Mouse (Mus musculus) gastrocnemius, postnatal 25 days (tissue): ENCODE results near the gene Fbxo34. TPM values are rescaled to one million over a fixed set of nuclear protein-coding genes. Genes with fewer than 3 reads are reported as not detected.
"Not testable (repeated sequence)": the region's sequence is repeated elsewhere in the genome, so short reads cannot be mapped to it uniquely, and the experiment has no call there.

Source experiments
- DNase-seq: peaks from one replicate; pipeline ENCODE4 v3.0.0; 2022
- total RNA-seq, 2 experiments: library from RNA; stranded (reverse); gene quantifications; 1 replicate in 1 of 2; 2 replicates in 1 of 2; pipeline ENCODE4 v1.2.3; 2021

The Fbxo34 gene
- total RNA-seq, 2 experiments from 2014 or later: 10.0 to 11.1 TPM

DNA sequence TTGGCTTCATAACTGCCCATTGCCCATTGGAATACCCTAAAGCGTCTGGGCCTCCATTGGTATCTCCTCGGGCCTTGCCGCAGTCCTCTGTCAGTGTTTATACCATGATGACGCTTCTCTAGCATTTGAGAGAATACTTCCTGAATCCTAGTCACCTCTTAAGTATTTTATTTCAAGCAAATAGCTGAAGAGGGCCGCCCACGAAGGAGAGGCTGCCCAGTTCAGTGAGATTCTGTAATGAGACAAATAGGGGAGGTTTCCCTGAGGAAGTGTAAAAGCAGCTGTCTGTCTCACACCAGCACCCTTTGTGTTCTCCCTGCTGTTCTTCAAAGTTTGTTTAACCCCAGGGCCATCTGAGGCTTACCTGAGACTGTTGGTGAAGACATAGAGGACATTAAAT is 66.5 kb downstream of the Fbxo34 start:
- no peak for DNase-seq

DNA sequence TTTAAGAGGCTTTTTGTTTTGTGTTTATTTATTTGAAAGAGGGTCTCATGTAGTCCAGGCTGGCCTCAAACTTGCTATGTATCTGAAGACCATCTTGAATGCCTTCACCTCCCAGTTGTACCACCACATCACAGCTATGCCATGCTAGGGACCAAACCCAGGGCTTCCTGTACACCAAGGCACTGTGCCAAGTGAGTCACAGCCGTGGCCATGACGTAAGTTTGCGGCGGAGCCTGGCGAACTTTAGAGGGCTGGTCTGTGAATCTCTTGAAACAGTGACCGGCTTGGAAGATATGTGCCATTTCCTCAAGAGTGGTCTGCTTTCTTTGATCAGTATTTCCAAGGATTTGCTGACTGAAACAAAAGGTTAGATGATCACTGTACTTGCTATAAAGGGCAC is 68.4 kb downstream of the Fbxo34 start:
- DNase-seq: no peak

DNA sequence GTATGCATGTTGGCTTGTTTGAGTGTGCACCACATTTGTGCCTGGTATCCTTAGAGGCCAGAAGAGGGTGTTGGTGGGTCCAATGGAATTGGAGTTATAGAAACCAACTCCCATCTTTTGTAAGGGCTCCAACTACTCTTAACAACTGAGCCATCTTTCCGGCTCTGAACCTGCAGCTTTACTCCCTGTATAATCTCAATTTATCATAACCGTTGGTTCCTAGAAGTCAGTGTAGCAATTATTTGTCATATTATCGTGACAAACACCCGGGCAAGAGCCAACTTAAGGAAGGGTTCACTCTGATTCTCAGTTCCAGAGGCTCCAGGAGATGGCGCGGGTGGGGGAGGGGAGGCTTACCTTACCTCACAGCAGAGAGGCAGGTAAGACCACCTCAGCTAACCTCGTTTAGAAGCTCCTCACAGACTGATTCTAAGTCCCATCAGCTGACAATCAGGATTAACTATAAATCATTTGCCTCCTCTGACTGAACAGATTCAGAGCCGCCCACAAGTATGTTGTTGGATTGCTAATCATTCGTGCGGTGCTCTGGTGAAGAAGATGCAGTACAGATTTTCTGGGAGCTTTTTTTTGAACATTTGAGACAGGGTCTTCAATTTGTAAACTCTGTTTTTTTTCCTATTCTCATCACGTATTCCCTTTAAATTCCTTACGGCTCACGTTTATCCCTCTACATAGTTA is 70.7 kb downstream of the Fbxo34 start:
- no peak for DNase-seq

DNA sequence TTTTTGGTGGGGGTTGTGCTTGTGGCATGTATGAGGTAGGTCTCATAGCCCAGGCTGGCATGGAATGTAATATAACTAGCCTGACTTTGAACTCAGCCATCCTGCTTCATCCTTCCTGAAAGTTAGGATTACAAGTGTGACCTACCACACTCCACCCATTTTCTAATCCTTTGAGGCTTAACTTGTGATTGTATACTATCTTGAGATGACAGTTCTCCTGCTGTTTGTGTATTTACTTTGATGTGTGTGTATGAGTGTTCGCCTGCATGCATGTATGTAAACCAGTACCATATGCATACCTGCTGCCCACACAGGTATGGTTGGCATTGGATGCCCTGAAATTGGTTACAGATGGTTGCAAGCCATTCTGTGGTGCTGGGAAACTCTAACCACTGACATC is 71.4 kb downstream of the Fbxo34 start:
- DNase-seq: no peak

DNA sequence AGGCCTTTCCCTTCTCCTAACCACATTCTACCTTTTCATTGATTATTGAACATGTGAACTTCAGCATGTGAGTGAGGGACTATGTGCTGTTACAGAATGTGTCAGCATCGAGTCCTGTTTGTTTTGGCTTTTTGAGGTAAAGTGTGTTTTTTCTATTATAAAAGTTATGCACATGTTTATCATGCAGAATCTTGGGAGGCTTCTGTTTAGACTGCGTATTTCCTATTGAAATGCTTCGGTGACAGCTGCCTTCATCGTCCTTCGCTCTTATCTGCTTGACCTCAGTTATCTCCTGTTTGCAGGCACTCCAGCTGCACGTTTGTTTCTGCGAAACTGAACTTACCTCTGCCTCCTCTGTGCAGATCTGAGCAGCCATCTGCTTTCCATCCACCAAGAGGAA is 72.1 kb downstream of the Fbxo34 start:
- no peak for DNase-seq

DNA sequence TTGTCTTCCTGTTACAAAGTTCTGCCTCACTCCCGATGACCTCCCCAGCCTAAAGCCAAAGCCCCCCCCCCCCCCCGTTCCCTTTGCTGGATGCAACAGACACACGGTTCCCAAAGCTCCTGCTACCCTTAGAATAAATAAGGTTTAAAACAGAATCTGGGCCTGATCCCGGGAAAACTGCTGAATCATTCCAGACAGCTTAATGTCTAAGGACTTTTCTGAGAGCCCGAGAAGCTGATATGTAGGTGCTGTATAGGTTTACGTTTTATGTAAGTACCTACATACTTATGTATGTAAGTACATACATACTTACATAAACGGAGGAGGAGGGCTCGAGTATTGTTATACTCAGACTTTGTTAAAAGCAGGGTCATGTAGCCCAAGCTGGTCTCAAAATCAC is 75.2 kb downstream of the Fbxo34 start:
- DNase-seq: no peak

DNA sequence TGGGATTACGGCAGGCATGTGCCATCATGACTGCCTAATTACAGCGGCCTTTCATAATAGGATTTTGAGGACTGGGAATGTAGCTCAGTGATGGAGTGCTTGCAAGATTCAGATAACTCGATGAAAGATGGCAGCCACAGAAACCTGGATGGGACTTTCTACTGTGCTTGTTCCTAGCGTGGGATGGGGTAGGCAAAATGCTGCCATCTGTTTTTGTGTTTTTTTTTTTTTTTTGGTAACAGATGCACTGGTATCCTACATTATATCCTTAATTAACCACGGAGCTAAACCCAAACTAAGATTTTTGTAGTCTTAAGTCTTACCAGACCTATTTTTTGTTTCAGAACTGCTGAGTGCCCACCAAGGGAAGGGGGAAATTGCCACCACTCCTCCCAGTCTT is 75.6 kb downstream of the Fbxo34 start:
- DNase-seq: no peak

DNA sequence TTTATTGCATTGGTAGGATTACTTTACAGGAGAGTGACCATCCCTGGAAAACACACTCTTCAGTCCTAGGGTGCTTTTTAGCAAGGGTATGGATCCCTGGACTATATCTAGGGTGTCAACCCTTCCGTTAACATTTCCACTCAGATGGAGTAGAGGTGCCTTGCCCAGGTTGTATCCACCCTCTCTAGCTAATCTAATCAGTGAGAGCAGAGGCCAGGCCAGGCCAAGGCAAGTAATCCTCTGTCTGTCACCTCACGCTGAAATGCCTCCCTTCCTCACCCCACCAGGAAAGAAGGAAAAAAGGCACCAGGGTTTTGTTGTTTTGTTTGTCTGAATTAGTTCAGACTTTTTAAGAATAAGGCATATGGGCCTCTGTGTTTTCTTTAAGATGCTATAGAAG is 77.6 kb downstream of the Fbxo34 start:
- DNase-seq: no peak

DNA sequence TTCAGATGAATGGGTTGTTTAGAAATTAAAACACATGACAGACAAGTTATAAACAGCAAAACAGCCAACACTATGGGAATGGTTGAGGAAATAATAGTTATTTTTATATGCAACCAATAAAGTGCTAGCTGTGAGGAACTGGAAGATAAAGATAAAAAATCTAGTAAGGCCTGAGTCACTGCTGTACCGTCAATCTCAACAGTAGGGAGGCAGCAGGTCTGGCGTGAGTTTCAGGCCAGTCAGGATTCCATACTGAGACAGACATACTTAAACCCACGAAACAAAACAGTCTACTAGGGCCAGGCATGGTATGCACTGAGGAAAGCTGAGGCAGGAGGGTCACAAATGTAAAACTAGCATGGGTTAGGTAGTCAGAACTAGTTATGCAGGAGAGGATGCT is 78.1 kb downstream of the Fbxo34 start:
- DNase-seq: no peak

DNA sequence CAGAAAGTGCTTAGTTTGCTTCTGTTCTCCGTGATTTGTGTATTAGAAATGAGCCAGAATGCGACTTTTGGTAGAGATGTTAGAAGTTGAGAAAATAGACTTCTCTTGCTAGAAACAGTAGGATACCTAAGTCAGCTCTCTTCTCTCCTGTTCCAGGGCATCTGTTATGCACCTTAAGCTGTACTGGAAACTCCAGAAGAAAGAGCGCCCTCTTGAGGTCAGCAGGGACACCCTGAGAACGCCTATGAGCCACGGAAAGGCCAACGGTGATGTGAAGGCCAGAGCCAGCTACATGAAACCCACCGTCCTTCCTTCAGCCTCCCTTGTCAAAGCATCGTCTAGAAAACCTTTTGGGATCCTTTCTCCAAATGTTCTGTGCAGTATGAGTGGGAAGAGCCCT is 78.8 kb downstream of the Fbxo34 start:
- peak; percentile 22 for DNase-seq

DNA sequence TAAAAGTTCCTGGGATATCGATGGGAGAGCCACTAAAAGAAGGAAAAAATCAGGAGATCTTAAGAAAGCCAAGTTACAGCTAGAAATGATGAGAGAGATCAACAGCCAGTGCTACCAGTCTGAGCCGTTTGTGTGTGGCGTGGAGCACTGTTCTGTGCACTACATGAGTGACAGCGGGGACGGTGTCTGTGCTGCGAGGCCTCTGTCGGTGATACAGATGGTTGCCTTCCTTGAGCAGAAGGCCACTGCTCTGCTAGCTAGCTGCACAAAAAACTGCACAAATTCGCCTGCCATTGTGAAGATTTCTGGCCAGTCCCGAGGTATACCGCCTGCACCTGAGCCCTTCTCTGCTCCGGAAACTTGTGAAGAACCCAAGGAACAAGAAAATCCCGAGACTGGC is 79.4 kb downstream of the Fbxo34 start:
- DNase-seq: not testable (repeated sequence)

DNA sequence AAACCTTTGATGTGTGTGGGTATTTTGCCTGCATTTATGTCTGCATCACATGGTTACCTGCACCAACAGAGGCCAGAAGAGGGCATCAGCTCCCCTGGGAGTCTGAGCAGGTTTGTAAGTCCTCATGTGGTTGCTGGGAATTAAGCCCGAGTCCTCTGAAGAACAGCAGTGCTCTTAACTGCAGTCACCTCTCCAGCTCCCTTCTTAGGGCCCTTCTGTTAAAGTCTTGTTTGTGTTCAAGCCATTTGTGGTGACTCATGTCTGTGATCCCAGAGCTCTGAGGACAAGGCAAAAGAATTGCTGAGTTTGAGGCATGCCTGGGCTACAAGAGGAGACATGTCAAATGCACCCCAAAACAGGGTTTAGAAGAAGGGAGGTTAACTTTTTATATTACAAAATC is 82.3 kb downstream of the Fbxo34 start:
- DNase-seq: no peak

DNA sequence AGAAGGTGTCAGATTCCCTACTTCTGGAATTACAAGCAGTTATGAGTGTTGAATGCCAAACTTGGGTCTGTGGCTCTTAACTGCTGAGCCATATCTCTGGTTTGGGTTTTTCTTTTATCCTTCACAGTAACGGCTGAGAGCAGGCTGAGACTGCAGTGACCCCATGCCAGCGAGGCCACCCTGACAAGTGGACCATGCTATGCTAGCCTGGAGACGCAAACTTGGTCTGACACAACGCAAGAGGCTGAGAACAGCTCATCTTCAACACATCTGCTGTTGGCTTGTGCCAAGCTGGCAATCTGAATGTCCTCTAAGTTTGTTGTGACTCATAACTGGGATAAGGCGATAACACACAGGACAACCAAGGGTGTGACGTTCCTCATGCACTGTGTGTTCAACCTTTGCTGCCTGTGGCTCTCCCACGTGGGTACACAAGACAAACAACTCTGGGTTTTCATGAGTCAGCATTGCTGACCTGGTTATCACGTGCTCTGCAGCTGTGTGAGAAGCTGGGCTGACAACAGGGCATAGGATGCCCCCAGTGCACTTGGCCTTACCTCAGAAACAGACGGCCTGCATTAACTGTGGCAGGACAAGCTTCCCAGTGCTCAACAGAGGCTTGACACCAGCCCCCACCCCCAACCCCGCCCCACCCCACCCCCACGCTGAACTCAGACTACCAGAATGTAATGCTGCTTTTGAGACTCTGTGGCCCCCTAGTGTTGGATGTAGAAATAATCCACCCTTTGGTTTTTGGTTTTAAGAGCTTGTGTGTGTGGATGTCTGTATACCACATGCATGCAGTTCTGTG is 83.3 kb downstream of the Fbxo34 start:
- DNase-seq: peak; percentile 49

DNA sequence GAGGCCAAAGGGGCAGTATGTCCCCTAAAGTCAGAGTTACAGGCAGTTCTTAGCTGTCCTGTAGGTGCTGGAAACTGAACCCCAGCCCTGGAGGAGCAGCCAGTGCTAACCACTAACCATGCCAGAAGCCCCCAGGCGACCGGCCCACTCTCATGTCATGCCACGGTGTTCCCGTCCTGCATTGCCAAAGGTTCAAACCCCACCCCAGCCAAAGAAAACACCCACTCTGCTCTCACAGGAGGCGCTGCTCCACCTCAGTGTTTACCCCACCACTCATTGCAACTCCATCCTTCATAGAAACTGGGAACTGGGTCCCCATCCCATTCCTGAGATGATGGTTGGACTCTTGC is 83.9 kb downstream of the Fbxo34 start:
- DNase-seq: no peak

DNA sequence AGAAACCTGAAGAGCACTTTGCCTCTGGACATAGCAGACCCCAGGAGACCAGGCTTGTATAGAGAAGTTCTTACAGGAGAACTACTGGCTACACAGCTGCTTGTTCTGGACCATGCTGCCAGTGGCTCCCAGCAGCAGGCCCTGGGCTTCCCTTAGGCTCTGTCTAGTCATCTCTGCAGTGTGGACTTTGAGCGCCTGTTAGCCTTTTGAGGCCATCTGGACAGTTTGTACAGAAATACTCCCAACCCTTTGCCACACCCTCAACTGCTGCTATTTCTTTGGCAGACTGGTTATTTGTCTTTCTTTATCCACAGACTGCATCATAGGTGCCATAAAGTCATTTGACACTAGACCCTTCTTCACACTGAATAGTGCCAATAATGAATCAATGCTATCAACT is 84.9 kb downstream of the Fbxo34 start:
- peak; percentile 27 for DNase-seq

DNA sequence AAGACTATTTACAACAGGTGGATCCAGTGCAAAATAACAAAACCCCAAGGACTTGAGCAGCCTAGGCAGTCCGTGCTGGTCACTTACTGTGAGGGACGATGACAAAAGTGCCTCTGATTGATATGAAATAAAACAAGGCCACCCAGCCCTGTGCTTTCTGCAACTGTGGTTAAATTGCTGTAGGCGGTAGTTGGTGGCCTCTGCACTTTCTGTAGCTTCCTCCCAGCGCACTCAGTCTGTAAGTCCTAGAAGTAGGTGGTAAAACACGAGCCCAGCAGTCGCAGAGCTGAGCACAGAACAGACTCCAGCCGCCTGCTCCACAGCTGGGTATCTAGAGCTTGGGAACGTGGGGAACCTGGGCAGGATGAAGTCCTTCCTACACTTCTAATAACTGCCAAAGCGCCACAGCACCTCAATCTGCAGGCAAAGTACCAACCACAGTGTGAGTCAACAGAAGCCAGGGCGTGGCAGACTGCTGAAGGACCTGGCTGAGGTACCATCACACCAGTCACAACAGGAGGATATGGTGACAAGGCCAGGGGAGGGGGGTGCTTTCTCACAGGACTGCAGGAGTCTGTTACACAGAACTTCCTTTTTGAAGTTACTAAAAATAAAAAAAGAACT is 91.2 kb downstream of the Fbxo34 start:
- no peak for DNase-seq

DNA sequence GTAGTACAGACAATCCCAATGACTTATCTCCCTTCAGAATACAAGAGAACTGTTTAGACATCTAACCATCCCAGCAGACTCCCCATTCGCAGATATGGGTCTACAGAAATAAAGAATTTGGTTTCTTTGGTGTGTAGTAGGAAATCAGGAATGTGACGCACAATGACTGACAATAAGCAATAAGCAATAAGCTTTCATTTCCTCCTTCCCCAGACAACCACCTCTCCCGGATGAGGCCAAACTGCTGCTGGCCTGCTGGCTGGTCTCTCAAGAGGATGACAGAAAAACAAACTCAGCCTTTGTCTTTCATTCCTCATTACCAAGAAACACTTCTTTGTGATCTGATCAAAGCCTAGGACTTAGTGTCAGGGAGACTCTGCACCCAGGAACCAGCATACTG is 92.1 kb downstream of the Fbxo34 start:
- DNase-seq: no peak

DNA sequence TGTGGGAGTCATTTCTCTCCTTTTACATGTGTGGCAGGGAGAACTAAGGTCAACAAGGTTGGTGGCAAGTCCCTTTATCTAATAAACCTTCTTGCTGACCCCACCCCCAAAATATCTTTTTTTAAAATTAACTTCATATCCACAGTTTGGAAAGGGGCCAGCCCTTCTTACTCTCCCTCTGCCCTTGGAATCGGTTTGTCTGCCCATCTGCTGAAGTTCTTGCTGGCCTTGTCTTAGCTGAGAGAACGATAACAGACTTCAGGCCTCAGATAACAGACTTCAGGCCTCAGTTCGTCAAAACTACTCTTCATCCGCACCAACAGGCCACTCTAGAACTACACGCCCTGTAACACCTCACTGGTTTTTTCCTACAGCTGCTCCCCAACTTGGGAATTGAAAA is 94.1 kb downstream of the Fbxo34 start:
- no peak for DNase-seq

DNA sequence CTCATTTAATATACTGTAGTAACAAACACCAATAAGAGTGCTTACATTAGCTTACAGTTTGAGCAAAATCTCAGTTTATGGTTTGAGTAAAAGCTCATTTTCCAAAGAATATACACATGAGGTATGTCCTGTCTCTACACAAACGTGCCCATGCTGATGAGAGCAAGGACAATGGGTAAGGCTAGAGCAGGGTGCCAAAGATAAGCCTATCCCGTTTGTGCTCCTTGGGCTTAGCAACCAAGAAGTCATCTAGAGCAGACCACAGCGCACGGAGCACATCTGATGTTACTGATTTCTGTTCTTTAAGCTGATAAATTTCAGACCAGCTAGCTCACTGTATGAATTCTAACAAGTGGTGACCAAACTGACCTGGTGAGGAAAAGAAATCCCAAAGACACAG is 94.7 kb downstream of the Fbxo34 start:
- DNase-seq: no peak

DNA sequence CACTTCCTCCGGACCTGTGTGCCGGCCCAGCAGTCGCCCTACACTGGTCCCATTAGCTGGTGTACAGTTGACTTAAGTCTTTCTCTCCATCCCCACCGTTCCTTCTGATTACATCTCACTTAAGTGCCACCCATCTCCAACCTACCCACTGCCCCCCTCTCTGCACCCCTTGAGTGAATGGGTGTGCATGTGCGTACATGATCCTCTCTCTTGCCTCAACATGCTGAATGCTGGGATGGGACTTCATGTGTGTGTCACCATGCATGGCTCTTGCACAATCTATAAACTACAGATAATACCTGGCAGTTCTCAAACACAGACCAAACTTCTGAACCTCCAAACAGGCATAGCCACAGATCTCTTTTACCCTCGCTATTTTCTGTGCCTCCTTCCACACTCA is 101.4 kb downstream of the Fbxo34 start:
- no peak for DNase-seq

DNA sequence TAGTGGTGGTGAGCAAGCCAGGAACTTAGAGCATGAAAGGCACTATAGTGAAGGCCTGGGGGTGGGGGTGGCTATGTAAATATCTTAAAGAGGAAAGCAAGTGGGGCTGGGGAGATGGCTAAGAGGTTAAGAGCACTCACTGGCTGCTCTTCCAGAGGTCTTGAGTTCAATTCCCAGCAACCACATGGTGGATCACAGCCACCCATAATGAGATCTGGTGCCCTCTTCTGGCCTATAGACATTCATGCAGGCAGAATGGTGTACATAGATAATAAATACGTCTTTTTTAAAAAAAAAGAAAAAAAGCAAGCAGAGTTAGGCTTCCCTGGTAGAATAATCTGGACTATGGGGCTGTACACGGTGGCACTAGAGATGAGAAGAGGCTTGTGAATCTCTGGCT is 103.2 kb downstream of the Fbxo34 start:
- DNase-seq: no peak

DNA sequence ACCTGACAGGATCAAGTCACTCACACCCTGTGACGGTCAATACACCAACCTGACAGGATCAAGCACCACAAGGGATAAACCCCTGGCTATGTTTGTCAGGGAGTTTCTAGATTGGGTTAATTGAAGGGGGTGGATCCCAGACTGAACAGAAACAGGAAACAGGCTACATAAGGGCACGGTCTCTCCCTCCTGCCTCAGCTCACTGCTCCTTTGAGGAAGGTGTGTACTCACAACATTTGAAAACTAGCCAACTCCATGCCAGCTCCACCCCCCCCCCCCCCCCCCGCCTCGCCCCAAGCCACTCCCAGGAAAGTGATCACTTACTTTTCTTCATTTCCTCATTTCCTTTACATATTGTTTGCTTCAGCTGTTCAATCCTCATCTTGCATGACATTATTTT is 104.0 kb downstream of the Fbxo34 start:
- no peak for DNase-seq

DNA sequence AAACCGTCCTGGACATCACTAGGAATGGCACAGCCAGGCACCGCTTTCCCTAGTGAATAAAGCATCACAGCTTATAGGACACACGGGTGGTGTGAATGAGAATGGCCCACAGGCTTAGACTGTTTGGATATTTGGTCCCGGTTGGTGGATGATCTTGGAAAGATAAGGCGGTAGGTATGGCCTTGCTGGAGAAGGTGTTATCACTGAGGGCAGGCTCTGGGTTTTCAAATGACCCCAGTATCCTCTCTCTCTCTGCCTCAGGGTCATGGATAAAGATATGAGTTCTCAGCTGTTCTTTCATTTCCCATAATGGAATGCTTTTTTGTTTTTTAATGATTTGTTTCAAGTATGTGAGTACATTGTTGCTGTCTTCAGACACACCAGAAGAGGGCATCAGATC is 105.0 kb downstream of the Fbxo34 start:
- no peak for DNase-seq

DNA sequence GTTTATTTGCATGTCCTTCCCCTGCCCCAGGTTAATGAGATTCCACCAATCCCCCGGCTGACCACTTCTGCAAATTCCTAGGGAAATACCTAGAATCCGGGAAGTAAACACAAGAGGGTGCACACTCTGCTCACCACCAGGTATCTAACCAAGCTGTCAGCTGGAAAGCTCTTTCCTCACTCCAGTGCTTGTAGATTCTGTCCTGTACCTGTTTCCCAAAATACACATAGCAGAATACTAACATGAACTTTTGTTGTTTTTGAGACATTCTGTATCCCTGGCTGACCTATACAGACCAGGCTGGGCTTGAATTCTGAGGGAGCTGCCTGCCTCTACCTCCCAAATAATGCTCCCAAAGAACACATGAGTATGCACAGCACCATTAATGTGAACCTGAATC is 110.5 kb downstream of the Fbxo34 start:
- no peak for DNase-seq
